Mouse (Mus musculus): ENCODE measurements around the gene Strc. TPM values are rescaled to one million over a fixed set of nuclear protein-coding genes. Genes with fewer than 3 reads are reported as not detected.

The Strc gene
- polyA plus RNA-seq, 3 experiments from 2014 or later = 0.18 to 0.63 (median 0.54) TPM

GRCm38 (mm10) chr2:121354820-121355592 is 32.0 kb downstream of the Strc start, which contains the start of gene Ppip5k1:
Gene Ppip5k1, minus strand, starts transcription at chr2:121355396.
- ATAC-seq = peak; percentile 99

GRCm38 (mm10) chr2:121354378-121354777 is 32.6 kb downstream of the Strc start:
- ATAC-seq = no peak

DNA sequence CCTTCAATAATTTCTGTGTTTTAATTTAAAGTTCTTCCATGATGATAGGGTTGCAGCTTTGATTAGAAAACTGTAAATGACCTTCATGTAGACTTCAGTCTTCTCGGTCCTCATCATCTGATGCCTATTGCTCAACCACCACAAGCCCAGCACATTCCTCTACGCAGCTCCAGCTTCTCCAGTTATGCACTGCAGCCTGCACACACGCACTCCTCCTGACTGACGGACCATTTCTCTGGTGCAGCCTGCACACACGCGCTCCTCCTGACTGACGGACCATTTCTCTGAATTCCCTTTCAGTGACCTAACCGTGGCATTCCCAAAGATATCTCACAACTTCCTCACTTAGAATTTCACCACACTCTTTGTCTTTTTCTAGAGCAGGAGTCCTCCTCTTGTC is 33.8 kb downstream of the Strc start:
- no peak for ATAC-seq

- ATAC-seq = no peak
Measured at GRCm38 (mm10) chr2:121339057-121339456, 47.9 kb downstream of the Strc start.

- no peak for ATAC-seq
Measured at GRCm38 (mm10) chr2:121329492-121329891, 57.5 kb downstream of the Strc start.

DNA sequence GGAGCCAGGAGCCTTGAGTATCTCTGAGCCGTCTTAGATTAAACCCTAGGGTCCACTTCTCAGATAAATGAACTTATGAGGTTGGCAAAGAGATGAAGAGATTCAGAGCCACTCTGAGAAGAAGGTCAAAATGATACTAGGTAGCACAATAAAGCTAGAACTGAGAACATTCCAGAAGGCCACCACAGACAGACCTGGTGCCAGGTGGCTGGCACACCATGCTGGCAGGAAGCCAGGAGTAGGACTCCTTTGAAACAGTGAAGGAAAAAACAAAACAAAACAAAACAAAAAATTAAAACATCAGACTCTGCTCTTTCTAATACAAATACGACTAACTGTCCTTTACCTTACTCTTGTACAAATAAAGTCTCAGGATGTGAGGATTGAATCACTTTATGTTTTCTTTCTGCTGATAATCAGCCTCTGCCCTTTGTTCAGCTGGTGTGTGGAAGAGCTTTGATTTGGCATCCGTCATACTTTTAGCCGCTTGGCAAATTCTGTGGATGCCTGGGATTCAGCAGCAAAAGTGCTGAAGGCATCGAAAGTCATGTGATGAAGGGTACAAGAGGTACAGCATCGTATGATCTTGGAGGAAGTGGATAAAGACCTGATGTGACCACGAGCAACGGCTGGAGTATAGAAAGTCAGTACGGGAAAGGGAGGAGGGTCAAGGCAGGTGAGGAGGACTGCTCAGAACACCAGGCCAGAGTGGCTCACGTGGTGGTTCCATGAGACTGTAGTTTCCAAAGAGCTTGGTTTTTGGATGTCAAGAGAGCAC is 63.1 kb downstream of the Strc start:
- ATAC-seq = no peak

GRCm38 (mm10) chr2:121323041-121323440 is 63.9 kb downstream of the Strc start:
- no peak for ATAC-seq

DNA sequence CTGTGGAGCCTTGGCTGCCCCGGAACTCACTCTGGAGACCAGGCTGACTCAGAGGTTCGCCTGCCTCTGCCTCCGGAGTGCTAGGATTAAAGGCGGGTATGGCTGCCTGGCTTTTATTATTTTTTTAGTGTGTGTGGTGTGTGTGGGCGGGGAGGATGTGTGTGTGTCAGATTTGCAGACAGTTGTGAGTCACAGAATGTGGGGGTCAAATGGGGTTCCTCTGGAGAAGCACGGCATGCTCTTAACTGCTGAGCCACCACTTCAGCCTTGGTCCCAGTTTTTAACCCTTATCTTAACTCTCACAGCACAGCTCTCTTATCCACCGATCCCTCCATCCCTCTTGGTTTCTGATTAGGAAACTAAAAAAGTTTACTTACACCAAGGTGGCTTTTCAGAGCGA is 70.7 kb downstream of the Strc start:
- ATAC-seq = no peak

Other genes with a start within 250 kb of the Strc start
- 10 to 100 TPM; 13.2 to 20.5 (median 16.7) TPM for gene Adal, start 246.7 kb downstream of the Strc start, polyA plus RNA-seq (2017; shearing (Covaris generic))
- 1 to 10 TPM; 4.8 to 7.5 (median 5.8) TPM for gene Lcmt2, start 246.5 kb downstream of the Strc start, polyA plus RNA-seq (2017; shearing (Covaris generic))
- gene Tubgcp4, start 216.5 kb downstream of the Strc start, polyA plus RNA-seq (2017; shearing (Covaris generic)) = 100 to 1,000 TPM in 1 of 3 experiments, 10 to 100 TPM in 2; 65.3 to 101 (median 80.2) TPM
- 10 to 100 TPM; 24.1 to 36.0 (median 27.5) TPM for gene Zscan29, start 216.0 kb downstream of the Strc start, polyA plus RNA-seq (2017; shearing (Covaris generic))
- gene Trp53bp1, start 115.8 kb downstream of the Strc start, polyA plus RNA-seq (2017; shearing (Covaris generic)) = 10 to 100 TPM; 32.2 to 41.0 (median 38.0) TPM
- under 1 TPM in 2 of 3 experiments, not detected in 1; 0.14 to 0.39 TPM for gene Map1a, start 97.6 kb downstream of the Strc start, polyA plus RNA-seq (2017; shearing (Covaris generic))
- gene Ppip5k1, start 31.8 kb downstream of the Strc start, polyA plus RNA-seq (2017; shearing (Covaris generic)) = 10 to 100 TPM in 2 of 3 experiments, 1 to 10 TPM in 1; 7.2 to 12.5 (median 11.8) TPM
- 1 to 10 TPM in 2 of 3 experiments, under 1 TPM in 1; 0.65 to 1.2 (median 1.1) TPM for gene Ckmt1, start 29.5 kb downstream of the Strc start, polyA plus RNA-seq (2017; shearing (Covaris generic))
- 1,000 to 10,000 TPM in 2 of 3 experiments, 100 to 1,000 TPM in 1; 491 to 1,229 (median 1,150) TPM for gene Pdia3, start 26.6 kb upstream of the Strc start, polyA plus RNA-seq (2017; shearing (Covaris generic))
- 1 to 10 TPM; 2.4 to 6.2 (median 3.1) TPM for gene Catsper2, start 26.6 kb upstream of the Strc start, polyA plus RNA-seq (2017; shearing (Covaris generic))
- 1 to 10 TPM in 1 of 3 experiments, under 1 TPM in 2; 0.63 to 1.8 (median 0.65) TPM for gene Ell3, start 57.1 kb upstream of the Strc start, polyA plus RNA-seq (2017; shearing (Covaris generic))
- gene Serf2, start 62.0 kb upstream of the Strc start, polyA plus RNA-seq (2017; shearing (Covaris generic)) = 1,000 to 10,000 TPM in 1 of 3 experiments, 100 to 1,000 TPM in 2; 695 to 1,210 (median 882) TPM
- 100 to 1,000 TPM; 130 to 261 (median 152) TPM for gene Hypk, start 66.1 kb upstream of the Strc start, polyA plus RNA-seq (2017; shearing (Covaris generic))
- under 1 TPM in 1 of 3 experiments, not detected in 2; 0.62 TPM for gene Serinc4, start 69.6 kb upstream of the Strc start, polyA plus RNA-seq (2017; shearing (Covaris generic))
- 100 to 1,000 TPM in 1 of 3 experiments, 10 to 100 TPM in 2; 80.6 to 133 (median 99.1) TPM for gene Mfap1b, start 86.9 kb upstream of the Strc start, polyA plus RNA-seq (2017; shearing (Covaris generic))
- 10 to 100 TPM; 28.4 to 44.2 (median 39.2) TPM for gene Mfap1a, start 119.5 kb upstream of the Strc start, polyA plus RNA-seq (2017; shearing (Covaris generic))
- 10 to 100 TPM in 2 of 3 experiments, 1 to 10 TPM in 1; 9.3 to 17.5 (median 16.5) TPM for gene Wdr76, start 119.6 kb upstream of the Strc start, polyA plus RNA-seq (2017; shearing (Covaris generic))

Data from inflammation-experienced regulatory T-cells, adult 6 months (primary cell).